Mouse (Mus musculus) c-Kit-positive CD71-positive TER-119-positive erythroid progenitor cells, embryonic 14.5 days (primary cell): ENCODE measurements at regions not wholly inside any gene's neighbourhood (a gene's known extent, or its start where the extent isn't known, plus 50 kb on each side); places are given as distances from the start of the nearest gene placed in this dataset.
"Not testable (repeated sequence)": the region's sequence is repeated elsewhere in the genome, so short reads cannot be mapped to it uniquely, and the experiment has no call there.

Source experiments
- DNase-seq: peaks from one replicate; pipeline ENCODE4 v3.0.0-alpha.2; 2013; ENCODE audit warnings: low spot score

- no peak for DNase-seq
These were observed 277.6 kb upstream of the Kdm8 start for GRCm38 (mm10) chr7:125166881-125167351.

DNA sequence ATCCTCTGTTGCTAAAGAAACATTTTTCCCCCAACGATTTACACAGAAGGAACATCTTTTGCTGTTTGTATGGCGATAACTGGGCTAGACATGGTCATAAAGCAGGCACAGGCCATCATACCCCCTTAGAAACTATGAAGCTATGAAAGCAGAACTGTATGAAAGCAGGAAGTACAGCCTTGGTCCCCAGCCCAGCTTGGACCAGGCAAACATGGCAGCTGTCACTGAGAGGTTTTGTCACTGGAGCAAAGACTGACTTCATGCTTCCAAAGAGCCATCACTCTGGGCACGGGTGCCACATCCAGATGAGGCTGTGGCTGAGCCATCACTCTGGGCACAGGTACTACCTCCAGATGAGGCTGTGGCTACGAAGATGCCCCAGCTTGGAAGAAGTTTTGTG, 276.8 kb upstream of the Kdm8 start:
- DNase-seq: no peak

DNA sequence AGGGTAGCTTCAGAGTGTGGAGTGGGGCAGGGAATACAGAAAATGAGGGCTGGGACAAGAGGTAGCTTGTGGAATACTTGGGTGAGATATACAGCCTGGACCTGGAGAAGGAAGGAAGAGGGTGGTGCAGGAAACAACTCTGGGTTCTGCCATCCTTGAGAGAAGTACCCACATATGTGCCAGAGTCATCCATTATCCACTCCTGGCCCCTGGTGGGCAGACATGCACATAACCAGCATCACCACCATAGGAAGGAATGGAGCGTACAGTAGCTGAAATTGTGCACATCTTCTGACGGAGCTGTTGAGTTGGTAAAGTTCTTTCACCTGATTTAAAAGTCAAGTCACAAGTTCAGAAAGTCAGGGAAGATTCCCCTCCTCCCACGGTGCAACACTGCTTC, 262.9 kb upstream of the Kdm8 start:
- no peak for DNase-seq

GRCm38 (mm10) chr7:125182266-125182665, 262.2 kb upstream of the Kdm8 start:
- no peak for DNase-seq

- DNase-seq: not testable (repeated sequence)
These were observed 261.5 kb upstream of the Kdm8 start for GRCm38 (mm10) chr7:125183011-125183410.

DNA sequence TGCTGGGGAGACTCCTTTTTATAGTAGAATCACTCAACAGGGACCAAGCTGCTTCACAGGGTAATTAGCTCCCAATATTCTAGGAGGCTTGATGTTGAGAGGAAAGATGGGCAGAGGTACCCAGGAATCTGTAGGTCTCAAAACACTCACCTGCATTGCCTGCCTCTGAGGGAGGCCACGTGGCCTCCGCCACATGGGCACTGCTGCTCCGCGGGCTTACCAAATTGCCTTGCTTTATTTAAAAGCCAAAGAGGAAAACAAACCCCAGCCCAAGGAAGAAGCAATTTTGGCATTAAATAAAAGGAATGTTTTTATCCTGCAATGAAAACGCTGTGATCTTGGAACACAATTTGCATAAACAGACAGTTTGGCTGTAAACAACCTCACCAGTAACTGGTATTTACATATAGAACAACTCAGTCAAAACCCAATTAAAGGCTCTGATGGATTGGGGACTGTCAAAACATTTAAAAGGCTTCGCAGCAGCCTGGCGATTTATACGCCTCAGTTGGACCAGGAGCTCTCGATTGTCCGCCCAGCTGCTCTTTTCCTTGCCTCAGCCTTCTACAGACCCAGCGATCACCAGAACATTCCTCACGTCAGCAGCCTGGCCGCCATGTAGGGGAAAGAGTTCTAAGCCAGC, 259.3 kb upstream of the Kdm8 start:
- DNase-seq: no peak

GRCm38 (mm10) chr7:125187011-125187740, 257.3 kb upstream of the Kdm8 start:
- DNase-seq: no peak

DNA sequence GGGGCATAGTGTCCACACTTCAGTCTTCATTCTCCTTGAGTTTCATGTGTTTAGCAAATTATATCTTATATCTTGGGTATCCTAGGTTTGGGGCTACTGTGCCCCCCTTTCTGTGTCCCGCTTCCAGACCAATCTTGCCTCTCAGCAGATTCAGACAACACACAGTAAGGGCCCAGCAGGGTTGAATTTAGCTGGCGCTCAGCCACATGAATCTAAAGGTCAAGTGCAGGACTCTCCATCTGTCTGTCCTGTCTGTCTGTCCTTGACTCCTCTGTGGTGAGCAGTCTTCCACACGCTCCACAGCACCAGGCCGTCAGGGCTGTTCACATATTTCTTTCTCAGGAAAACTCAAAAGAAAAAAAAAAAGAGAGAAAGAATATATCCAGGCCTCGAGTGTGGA, 255.5 kb upstream of the Kdm8 start:
- no peak for DNase-seq

DNA sequence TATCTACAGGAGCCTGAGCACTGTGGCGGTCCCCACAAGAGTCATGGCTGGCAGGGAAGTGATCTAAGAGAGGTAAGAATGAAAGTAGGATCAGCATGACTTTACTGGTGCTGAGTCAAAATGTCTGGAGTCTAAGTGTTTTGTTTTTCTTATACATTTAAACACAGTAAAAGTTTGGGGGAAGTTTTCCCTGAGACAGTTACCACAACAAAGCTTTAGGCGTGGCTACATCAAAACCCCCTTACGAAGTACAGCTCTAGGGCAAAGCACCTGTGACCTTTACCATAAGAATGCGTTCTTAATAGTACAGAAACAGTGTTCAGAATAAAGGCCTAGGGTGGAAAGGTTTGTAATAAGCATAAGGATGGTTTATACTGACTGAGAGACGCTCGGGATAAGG, 254.4 kb upstream of the Kdm8 start:
- DNase-seq: no peak

- no peak for DNase-seq
These were observed 253.2 kb upstream of the Kdm8 start for GRCm38 (mm10) chr7:125191313-125191712.

DNA sequence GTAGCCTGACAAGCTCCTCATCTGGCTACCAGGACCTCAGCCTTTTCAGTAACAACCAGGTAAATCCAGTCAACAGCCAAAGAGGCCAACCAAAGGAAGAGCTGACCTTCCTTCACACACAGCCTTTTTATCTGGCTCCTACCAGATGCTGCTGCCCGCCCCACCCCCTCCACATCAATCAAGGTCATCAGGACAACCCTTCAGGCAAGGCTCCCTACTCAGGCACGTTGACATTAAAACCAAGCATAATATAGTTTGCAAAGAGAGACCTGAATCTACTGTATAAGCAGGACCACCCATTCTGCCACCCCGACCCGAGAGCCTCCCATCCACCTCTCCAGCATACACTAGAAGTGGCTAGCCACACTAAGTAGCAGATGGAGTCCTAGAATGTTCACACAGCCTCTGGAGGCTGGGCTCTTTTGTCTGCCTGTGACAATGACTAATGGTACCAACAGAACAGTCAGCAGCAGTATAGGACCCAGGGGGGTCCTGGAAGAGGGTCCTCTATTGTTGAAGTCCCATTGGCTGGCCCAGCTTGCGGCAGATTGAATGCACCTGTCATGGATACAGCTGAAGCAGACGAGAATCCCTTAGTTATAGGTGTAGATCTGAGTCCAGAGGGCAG, 233.0 kb upstream of the Kdm8 start:
- DNase-seq: no peak

DNA sequence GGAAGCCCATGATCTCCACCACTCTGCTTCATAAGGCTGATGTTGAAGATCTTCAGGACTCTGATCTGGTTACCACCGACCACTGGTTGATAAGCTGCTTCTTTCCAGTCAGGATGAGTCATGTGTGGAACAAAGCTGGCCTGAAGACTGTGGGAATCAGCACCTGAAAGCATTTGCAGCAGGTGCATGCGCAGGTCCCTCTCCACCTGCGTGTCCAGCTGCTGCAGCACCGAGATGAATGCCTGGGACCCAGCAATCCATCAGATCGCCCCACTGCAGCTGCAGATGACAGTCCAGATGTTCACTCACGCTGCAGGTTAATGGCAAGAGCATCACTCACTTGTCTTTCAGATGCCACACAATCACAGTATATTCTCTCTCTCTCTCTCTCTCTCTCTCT, 230.4 kb upstream of the Kdm8 start:
- no peak for DNase-seq

GRCm38 (mm10) chr7:125217630-125218029, 226.8 kb upstream of the Kdm8 start:
- no peak for DNase-seq

DNA sequence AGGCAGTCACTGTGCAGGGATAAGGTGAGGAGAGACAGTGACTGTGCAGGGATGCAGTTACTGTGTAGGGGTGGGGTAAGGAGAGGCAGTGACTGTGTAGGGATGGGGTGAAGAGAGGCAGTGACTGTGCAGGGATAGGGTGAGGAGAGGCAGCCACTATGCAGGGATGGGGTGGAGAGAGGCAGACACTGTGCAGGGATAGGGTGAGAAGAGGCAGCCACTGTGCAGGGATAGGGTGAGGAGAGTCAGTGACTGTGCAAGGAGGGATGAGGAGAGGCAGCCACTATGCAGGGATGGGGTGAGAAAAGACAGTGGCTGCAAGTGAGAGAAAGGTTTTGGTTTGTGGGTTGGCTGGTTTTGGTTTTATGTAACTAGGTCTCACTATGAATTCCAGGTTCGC, 221.8 kb upstream of the Kdm8 start:
- no peak for DNase-seq

DNA sequence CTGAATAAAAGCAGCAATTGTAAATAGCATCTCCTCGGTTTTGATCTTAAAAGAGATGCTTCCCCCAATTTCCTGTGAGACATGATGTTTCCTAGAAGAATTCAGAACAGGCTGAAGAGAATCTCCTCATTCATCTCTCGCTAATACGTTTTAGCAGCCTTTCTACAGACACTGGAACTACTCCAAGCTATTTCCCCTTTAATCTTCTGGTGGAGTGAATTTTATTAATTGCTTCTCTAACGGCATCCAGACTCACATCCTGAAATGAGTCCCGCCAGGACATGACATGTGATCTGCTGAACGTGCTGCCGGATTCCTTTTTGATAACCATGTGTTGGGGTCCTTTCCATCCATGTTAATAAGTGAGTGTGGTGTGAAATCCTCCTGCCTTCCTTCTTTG, 209.6 kb upstream of the Kdm8 start:
- no peak for DNase-seq

- DNase-seq: no peak
These were observed 207.4 kb upstream of the Kdm8 start for GRCm38 (mm10) chr7:125237026-125237425.

DNA sequence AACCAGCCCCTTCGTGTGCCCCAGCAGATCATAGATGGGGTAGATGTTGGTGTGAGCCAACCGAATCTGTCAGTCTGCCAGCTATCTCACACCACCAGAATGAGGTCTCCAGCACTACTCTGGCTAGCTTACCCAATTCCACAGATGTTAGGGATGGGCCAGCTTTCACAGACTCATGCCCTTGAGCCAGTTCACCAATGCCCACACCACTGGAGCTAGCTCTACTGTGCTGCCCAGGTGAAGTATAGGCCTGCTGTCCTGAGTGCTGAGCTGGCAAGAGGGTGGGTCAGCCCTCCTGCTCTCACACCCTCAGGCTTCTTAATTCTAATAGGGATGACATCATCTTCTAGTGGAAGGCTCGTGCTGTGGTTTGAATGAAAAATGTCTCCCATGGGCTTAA, 201.5 kb upstream of the Kdm8 start:
- DNase-seq: no peak

GRCm38 (mm10) chr7:125248386-125248785, 196.1 kb upstream of the Kdm8 start:
- DNase-seq: no peak

DNA sequence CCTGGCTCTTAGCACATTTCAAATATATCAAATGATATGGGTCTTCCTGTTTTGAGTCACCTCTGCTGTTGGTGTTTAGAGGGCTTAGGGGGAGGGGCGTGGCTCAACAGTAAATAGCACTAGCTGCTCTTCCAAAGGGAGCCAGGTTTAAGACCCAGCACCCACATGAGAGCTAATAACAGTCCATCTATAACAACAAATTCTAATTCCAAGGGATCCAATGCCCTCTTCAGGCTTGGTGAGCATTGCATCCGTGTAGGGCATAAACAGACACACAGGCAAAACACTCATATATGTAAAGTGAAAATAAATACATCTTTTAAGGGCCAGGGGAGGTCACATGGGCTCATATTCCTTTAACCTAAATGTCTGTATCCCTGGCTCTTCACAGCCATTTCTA, 194.1 kb upstream of the Kdm8 start:
- DNase-seq: no peak

- DNase-seq: no peak
These were observed 193.4 kb upstream of the Kdm8 start for GRCm38 (mm10) chr7:125250970-125251585.

GRCm38 (mm10) chr7:125254302-125254701, 190.2 kb upstream of the Kdm8 start:
- no peak for DNase-seq

- DNase-seq: no peak
These were observed 185.5 kb upstream of the Kdm8 start for GRCm38 (mm10) chr7:125259016-125259415.

DNA sequence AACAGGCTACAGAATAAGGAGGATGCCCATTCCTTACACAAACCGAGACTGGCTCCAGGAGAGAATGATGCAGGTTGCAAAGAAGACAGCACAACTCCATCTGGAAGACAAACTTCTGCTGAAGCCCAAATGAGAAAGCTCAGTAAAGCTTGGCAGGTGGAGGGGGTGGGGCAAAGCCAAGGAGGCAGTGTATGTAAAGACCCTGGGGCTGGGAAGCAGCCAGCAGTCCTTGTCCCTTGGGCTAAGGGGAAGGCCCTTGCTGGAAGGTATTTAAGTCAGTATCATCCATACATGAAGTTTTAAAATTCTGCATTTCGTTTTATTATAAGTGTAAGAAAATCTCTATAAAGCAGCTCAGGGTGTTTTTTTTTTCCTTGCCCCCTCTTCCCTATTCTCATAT, 182.3 kb upstream of the Kdm8 start:
- no peak for DNase-seq
